Mouse (Mus musculus): ENCODE measurements around the gene F2r. TPM values are rescaled to one million over a fixed set of nuclear protein-coding genes. Genes with fewer than 3 reads are reported as not detected.

The F2r gene
- polyA plus RNA-seq, 1 experiment from 2014 or later, result 85.6 TPM

GRCm38 (mm10) chr13:95614757-95615156 is 3.5 kb downstream of the F2r start:
- Histone ChIP-seq H3K27ac (no peak overlapping the region), H3K9me3 (replicated peaks; ENCODE audit: low read length) (no peaks in the 10 kb centered on the region), H3K36me3 (ENCODE audit: insufficient read depth, low read length) (0 out of 2 replicates have a peak, but pooled peaks cover 6% of the 10 kb centered on the region), H3K4me3 (replicated peaks; ENCODE audit: low read depth, low read length) (no peak overlapping the region), H3K9ac (ENCODE audit: low read depth, low read length) (no peak overlapping the region), H3K4me2 (ENCODE audit: low read length) (peak overlapping the region; percentile 85), H3K27me3 (ENCODE audit: insufficient read depth, low read length) (no peaks in the 10 kb centered on the region), H3K4me1 (replicated peaks; ENCODE audit: insufficient read depth, low read length) (0 out of 2 replicates have a peak, but pooled peaks cover 3% of the 10 kb centered on the region)
- TF ChIP-seq CTCF (IDR thresholded peaks at IDR 0.05; ENCODE audit: low read depth), result no peak
- ATAC-seq (replicated peaks; ENCODE audit: low FRiP score, low read depth), result no peak
- no peak for DNase-seq (ENCODE audit: low spot score)
- 58% methylated on average over 6 of the region's 6 CpGs for WGBS

GRCm38 (mm10) chr13:95612243-95612642 is 6.0 kb downstream of the F2r start:
- H3K9ac ChIP-seq (ENCODE audit: low read depth, low read length), result no peak overlapping the region
- ATAC-seq (replicated peaks; ENCODE audit: low FRiP score, low read depth), result no peak
- no peak overlapping the region for H3K4me2 ChIP-seq (ENCODE audit: low read length)
- DNase-seq (ENCODE audit: low spot score), result no peak
- 86% methylated on average over 10 of the region's 10 CpGs for WGBS
- H3K9me3 ChIP-seq (replicated peaks; ENCODE audit: low read length), result peaks cover 3% of the 10 kb centered on the region; the same call in 1 of the 2 replicates
- TF ChIP-seq CTCF (IDR thresholded peaks at IDR 0.05; ENCODE audit: low read depth), result no peak
- no peaks in the 10 kb centered on the region for H3K27me3 ChIP-seq (ENCODE audit: insufficient read depth, low read length)
- H3K27ac ChIP-seq, result no peak overlapping the region
- no peak overlapping the region for H3K4me3 ChIP-seq (replicated peaks; ENCODE audit: low read depth, low read length)
- 0 out of 2 replicates have a peak, but pooled peaks cover 6% of the 10 kb centered on the region for H3K36me3 ChIP-seq (ENCODE audit: insufficient read depth, low read length)
- H3K4me1 ChIP-seq (replicated peaks; ENCODE audit: insufficient read depth, low read length), result 0 out of 2 replicates have a peak, but pooled peaks cover 3% of the 10 kb centered on the region

GRCm38 (mm10) chr13:95611752-95612151 is 6.5 kb downstream of the F2r start:
- ATAC-seq (replicated peaks; ENCODE audit: low FRiP score, low read depth), result 0 out of 2 replicates have a peak, but pooled peaks have one; percentile 19
- peaks cover 3% of the 10 kb centered on the region; the same call in 1 of the 2 replicates for H3K9me3 ChIP-seq (replicated peaks; ENCODE audit: low read length)
- H3K27ac ChIP-seq, result no peak overlapping the region
- H3K4me3 ChIP-seq (replicated peaks; ENCODE audit: low read depth, low read length), result no peak overlapping the region
- no peak overlapping the region for H3K4me2 ChIP-seq (ENCODE audit: low read length)
- H3K27me3 ChIP-seq (ENCODE audit: insufficient read depth, low read length), result no peaks in the 10 kb centered on the region
- 60% methylated on average over 4 of the region's 4 CpGs for WGBS
- H3K36me3 ChIP-seq (ENCODE audit: insufficient read depth, low read length), result 0 out of 2 replicates have a peak, but pooled peaks cover 6% of the 10 kb centered on the region
- TF ChIP-seq CTCF (IDR thresholded peaks at IDR 0.05; ENCODE audit: low read depth), result no peak
- no peak overlapping the region for H3K9ac ChIP-seq (ENCODE audit: low read depth, low read length)
- DNase-seq (ENCODE audit: low spot score), result peak; percentile 35
- no peaks in the 10 kb centered on the region for H3K4me1 ChIP-seq (replicated peaks; ENCODE audit: insufficient read depth, low read length)

- Histone ChIP-seq H3K4me3 (replicated peaks; ENCODE audit: low read depth, low read length) (no peak overlapping the region), H3K9me3 (replicated peaks; ENCODE audit: low read length) (peaks cover 3% of the 10 kb centered on the region; the same call in 1 of the 2 replicates), H3K4me1 (replicated peaks; ENCODE audit: insufficient read depth, low read length) (no peaks in the 10 kb centered on the region), H3K27ac (no peak overlapping the region), H3K36me3 (ENCODE audit: insufficient read depth, low read length) (0 out of 2 replicates have a peak, but pooled peaks cover 6% of the 10 kb centered on the region), H3K9ac (ENCODE audit: low read depth, low read length) (no peak overlapping the region), H3K27me3 (ENCODE audit: insufficient read depth, low read length) (no peaks in the 10 kb centered on the region), H3K4me2 (ENCODE audit: low read length) (no peak overlapping the region)
- DNase-seq (ENCODE audit: low spot score), result no peak
- 81% methylated on average over 16 of the region's 16 CpGs for WGBS
- no peak for ATAC-seq (replicated peaks; ENCODE audit: low FRiP score, low read depth)
- TF ChIP-seq CTCF (IDR thresholded peaks at IDR 0.05; ENCODE audit: low read depth), result no peak
Measured at GRCm38 (mm10) chr13:95610786-95611562, 7.3 kb downstream of the F2r start.

- Histone ChIP-seq H3K4me3 (replicated peaks; ENCODE audit: low read depth, low read length) (no peak overlapping the region), H3K4me2 (ENCODE audit: low read length) (no peak overlapping the region), H3K9me3 (replicated peaks; ENCODE audit: low read length) (peaks cover 3% of the 10 kb centered on the region; the same call in 1 of the 2 replicates), H3K9ac (ENCODE audit: low read depth, low read length) (no peak overlapping the region), H3K27me3 (ENCODE audit: insufficient read depth, low read length) (no peaks in the 10 kb centered on the region), H3K4me1 (replicated peaks; ENCODE audit: insufficient read depth, low read length) (no peaks in the 10 kb centered on the region), H3K36me3 (ENCODE audit: insufficient read depth, low read length) (peaks cover 15% of the 10 kb centered on the region), H3K27ac (no peak overlapping the region)
- no peak for ATAC-seq (replicated peaks; ENCODE audit: low FRiP score, low read depth)
- DNase-seq (ENCODE audit: low spot score), result no peak
- WGBS, result 90% methylated on average over 2 of the region's 2 CpGs
- no peak for TF ChIP-seq CTCF (IDR thresholded peaks at IDR 0.05; ENCODE audit: low read depth)
Measured at GRCm38 (mm10) chr13:95609088-95609420, 9.2 kb downstream of the F2r start.

- no peak for TF ChIP-seq CTCF (IDR thresholded peaks at IDR 0.05; ENCODE audit: low read depth)
- 78% methylated on average over 6 of the region's 6 CpGs for WGBS
- DNase-seq (ENCODE audit: low spot score), result no peak
- Histone ChIP-seq H3K27me3 (ENCODE audit: insufficient read depth, low read length) (no peaks in the 10 kb centered on the region), H3K4me3 (replicated peaks; ENCODE audit: low read depth, low read length) (no peak overlapping the region), H3K9me3 (replicated peaks; ENCODE audit: low read length) (peaks cover 3% of the 10 kb centered on the region; the same call in 1 of the 2 replicates), H3K36me3 (ENCODE audit: insufficient read depth, low read length) (peaks cover 20% of the 10 kb centered on the region), H3K4me2 (ENCODE audit: low read length) (no peak overlapping the region), H3K27ac (no peak overlapping the region), H3K4me1 (replicated peaks; ENCODE audit: insufficient read depth, low read length) (no peaks in the 10 kb centered on the region), H3K9ac (ENCODE audit: low read depth, low read length) (no peak overlapping the region)
- ATAC-seq (replicated peaks; ENCODE audit: low FRiP score, low read depth), result no peak
Measured at GRCm38 (mm10) chr13:95608416-95609087, 9.7 kb downstream of the F2r start.
